Mouse (Mus musculus): ENCODE measurements around the gene Maip1. TPM values are rescaled to one million over a fixed set of nuclear protein-coding genes. Genes with fewer than 3 reads are reported as not detected.

The Maip1 gene
- polyA plus RNA-seq, 1 experiment = 3.8 TPM

DNA sequence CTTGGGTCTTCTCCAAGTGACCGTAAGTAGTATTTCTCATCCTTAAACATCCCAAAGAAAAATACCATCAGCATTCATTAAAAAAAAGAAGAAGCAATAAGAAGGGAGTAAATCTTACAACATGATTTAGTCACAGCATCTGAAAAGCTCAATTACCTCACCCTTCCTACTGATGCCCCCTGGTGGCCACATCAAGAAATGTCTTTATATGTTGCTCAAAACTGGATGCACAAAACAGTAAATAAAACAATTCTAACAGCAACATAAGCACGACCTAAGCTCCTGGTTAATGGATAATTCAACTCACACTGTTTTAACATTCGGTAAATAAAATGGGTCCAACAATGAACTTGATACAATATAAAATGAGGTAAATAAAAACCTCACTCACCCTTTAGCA, 12.1 kb upstream of the Maip1 start:
- no peaks in the 10 kb centered on the region for H3K4me1 ChIP-seq (ENCODE audit: control insufficient read depth, insufficient read depth, insufficient read length, low read length)
- no peaks in the 10 kb centered on the region for H3K27me3 ChIP-seq (ENCODE audit: control insufficient read depth, insufficient read depth, low read length)
- H3K36me3 ChIP-seq (ENCODE audit: control insufficient read depth, insufficient read depth, low read length) = peaks cover 24% of the 10 kb centered on the region
- TF ChIP-seq CTCF (IDR thresholded peaks at IDR 0.05; ENCODE audit: extremely low read depth, insufficient read length, insufficient replicate concordance, low read depth, low read length) (no peak), POLR2A (IDR thresholded peaks at IDR 0.05; ENCODE audit: low read depth, low read length) (no peak)
- no peak overlapping the region for H3K4me3 ChIP-seq (ENCODE audit: low read depth, low read length)
- 55% methylated on average over 3 of the region's 3 CpGs for WGBS
- no peak overlapping the region for H3K27ac ChIP-seq (ENCODE audit: insufficient read depth, low read depth, low read length)

DNA sequence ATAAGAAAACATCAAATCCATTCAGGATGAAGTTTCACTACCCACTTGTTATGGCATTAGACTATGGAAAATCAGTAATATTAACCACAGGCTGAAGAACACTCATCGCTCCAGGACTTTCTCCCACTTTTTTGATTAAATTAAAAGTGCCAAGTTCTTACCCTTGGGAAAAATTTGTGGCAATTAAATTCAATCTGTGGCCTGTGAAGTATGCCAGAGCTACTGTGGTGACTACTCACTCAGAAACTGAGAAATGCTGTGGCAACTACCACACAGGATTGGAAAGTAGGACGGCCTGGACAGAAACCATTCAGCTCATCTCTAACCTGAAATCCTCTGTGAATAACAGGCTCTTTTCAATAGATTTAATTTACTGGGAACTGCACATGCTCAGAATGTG, 5.8 kb upstream of the Maip1 start:
- H3K4me3 ChIP-seq (ENCODE audit: low read depth, low read length) = no peak overlapping the region
- TF ChIP-seq CTCF (IDR thresholded peaks at IDR 0.05; ENCODE audit: extremely low read depth, insufficient read length, insufficient replicate concordance, low read depth, low read length) = no peak
- TF ChIP-seq POLR2A (IDR thresholded peaks at IDR 0.05; ENCODE audit: low read depth, low read length) = no peak
- WGBS = 97% methylated on average over 2 of the region's 2 CpGs

GRCm38 (mm10) chr1:57400877-57401276, 5.3 kb upstream of the Maip1 start:
- 90% methylated on average over 2 of the region's 2 CpGs for WGBS
- H3K36me3 ChIP-seq (ENCODE audit: control insufficient read depth, insufficient read depth, low read length) = peaks cover 14% of the 10 kb centered on the region
- no peak for TF ChIP-seq POLR2A (IDR thresholded peaks at IDR 0.05; ENCODE audit: low read depth, low read length)
- H3K27ac ChIP-seq (ENCODE audit: insufficient read depth, low read depth, low read length) = no peak overlapping the region
- no peaks in the 10 kb centered on the region for H3K4me1 ChIP-seq (ENCODE audit: control insufficient read depth, insufficient read depth, insufficient read length, low read length)
- H3K27me3 ChIP-seq (ENCODE audit: control insufficient read depth, insufficient read depth, low read length) = no peaks in the 10 kb centered on the region
- no peak overlapping the region for H3K4me3 ChIP-seq (ENCODE audit: low read depth, low read length)

More for the DNA sequence above, 5.8 kb upstream of the Maip1 start:
- H3K27me3 ChIP-seq (ENCODE audit: control insufficient read depth, insufficient read depth, low read length) = no peaks in the 10 kb centered on the region
- peaks cover 17% of the 10 kb centered on the region for H3K36me3 ChIP-seq (ENCODE audit: control insufficient read depth, insufficient read depth, low read length)
- no peak overlapping the region for H3K27ac ChIP-seq (ENCODE audit: insufficient read depth, low read depth, low read length)
- no peaks in the 10 kb centered on the region for H3K4me1 ChIP-seq (ENCODE audit: control insufficient read depth, insufficient read depth, insufficient read length, low read length)

DNA sequence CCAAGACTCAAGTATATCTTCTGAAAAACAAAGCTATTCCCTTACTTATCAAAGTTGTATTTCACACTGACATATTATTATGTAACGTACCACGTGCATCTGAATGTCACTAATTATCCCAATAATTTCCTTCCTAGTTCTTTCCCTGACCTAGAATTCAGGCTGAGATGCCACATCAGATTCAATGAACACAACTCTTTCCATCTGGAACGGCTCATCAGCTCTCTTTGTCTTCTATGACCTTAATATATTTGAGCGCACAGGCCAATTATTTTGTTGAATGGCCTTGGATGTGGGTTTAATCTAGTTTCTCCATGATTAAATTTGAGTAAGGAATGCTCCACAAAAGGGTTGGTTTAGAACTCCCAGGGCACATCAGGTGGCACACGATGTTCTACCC, 4.0 kb upstream of the Maip1 start:
- no peak overlapping the region for H3K4me3 ChIP-seq (ENCODE audit: low read depth, low read length)
- TF ChIP-seq CTCF (IDR thresholded peaks at IDR 0.05; ENCODE audit: extremely low read depth, insufficient read length, insufficient replicate concordance, low read depth, low read length) (no peak), POLR2A (IDR thresholded peaks at IDR 0.05; ENCODE audit: low read depth, low read length) (no peak)
- no peak overlapping the region for H3K27ac ChIP-seq (ENCODE audit: insufficient read depth, low read depth, low read length)
- H3K27me3 ChIP-seq (ENCODE audit: control insufficient read depth, insufficient read depth, low read length) = no peaks in the 10 kb centered on the region
- 92% methylated on average over 5 of the region's 5 CpGs for WGBS
- H3K4me1 ChIP-seq (ENCODE audit: control insufficient read depth, insufficient read depth, insufficient read length, low read length) = no peaks in the 10 kb centered on the region
- peaks cover 10% of the 10 kb centered on the region for H3K36me3 ChIP-seq (ENCODE audit: control insufficient read depth, insufficient read depth, low read length)

GRCm38 (mm10) chr1:57408994-57409393, 2.9 kb downstream of the Maip1 start:
- H3K36me3 ChIP-seq (ENCODE audit: control insufficient read depth, insufficient read depth, low read length) = peaks cover 21% of the 10 kb centered on the region
- H3K4me3 ChIP-seq (ENCODE audit: low read depth, low read length) = no peak overlapping the region
- H3K4me1 ChIP-seq (ENCODE audit: control insufficient read depth, insufficient read depth, insufficient read length, low read length) = peaks cover 2% of the 10 kb centered on the region; the same call in 1 of the 2 replicates
- TF ChIP-seq POLR2A (IDR thresholded peaks at IDR 0.05; ENCODE audit: low read depth, low read length) = no peak
- TF ChIP-seq CTCF (IDR thresholded peaks at IDR 0.05; ENCODE audit: extremely low read depth, insufficient read length, insufficient replicate concordance, low read depth, low read length) = no peak
- H3K27ac ChIP-seq (ENCODE audit: insufficient read depth, low read depth, low read length) = no peak overlapping the region
- no peaks in the 10 kb centered on the region for H3K27me3 ChIP-seq (ENCODE audit: control insufficient read depth, insufficient read depth, low read length)
- WGBS = 79% methylated on average over 2 of the region's 2 CpGs

DNA sequence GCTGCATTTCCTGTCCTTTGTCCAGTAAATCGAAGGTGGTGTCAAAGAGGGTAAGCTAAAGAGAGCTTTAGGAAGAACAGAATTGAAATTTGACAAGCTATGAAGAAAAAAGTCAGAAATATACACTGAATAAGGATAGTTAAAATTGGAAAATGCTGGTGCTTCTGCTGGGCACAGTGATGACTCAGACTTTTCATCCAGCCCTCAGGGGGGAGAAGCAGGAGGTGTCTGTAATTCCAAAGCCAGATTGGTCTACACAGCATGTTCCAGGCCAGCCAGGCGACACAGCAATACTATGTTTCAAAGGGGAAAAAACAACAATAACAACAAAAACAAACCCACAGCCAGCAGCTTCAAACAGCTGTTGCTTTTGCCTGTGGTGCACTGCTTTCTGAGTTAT, 7.3 kb downstream of the Maip1 start:
- H3K27ac ChIP-seq (ENCODE audit: insufficient read depth, low read depth, low read length) = no peak overlapping the region
- H3K36me3 ChIP-seq (ENCODE audit: control insufficient read depth, insufficient read depth, low read length) = peaks cover 30% of the 10 kb centered on the region
- TF ChIP-seq CTCF (IDR thresholded peaks at IDR 0.05; ENCODE audit: extremely low read depth, insufficient read length, insufficient replicate concordance, low read depth, low read length) = no peak
- no peak for TF ChIP-seq POLR2A (IDR thresholded peaks at IDR 0.05; ENCODE audit: low read depth, low read length)
- no peaks in the 10 kb centered on the region for H3K27me3 ChIP-seq (ENCODE audit: control insufficient read depth, insufficient read depth, low read length)
- no peak overlapping the region for H3K4me3 ChIP-seq (ENCODE audit: low read depth, low read length)
- no peaks in the 10 kb centered on the region for H3K4me1 ChIP-seq (ENCODE audit: control insufficient read depth, insufficient read depth, insufficient read length, low read length)
- WGBS = 84% methylated on average over 2 of the region's 2 CpGs

GRCm38 (mm10) chr1:57423696-57424095, 17.6 kb downstream of the Maip1 start:
- no peak for TF ChIP-seq POLR2A (IDR thresholded peaks at IDR 0.05; ENCODE audit: low read depth, low read length)
- no peaks in the 10 kb centered on the region for H3K36me3 ChIP-seq (ENCODE audit: control insufficient read depth, insufficient read depth, low read length)
- no peak overlapping the region for H3K27ac ChIP-seq (ENCODE audit: insufficient read depth, low read depth, low read length)
- WGBS = 4% methylated on average over 1 of the region's 1 CpGs
- H3K4me3 ChIP-seq (ENCODE audit: low read depth, low read length) = no peak overlapping the region
- H3K4me1 ChIP-seq (ENCODE audit: control insufficient read depth, insufficient read depth, insufficient read length, low read length) = no peaks in the 10 kb centered on the region
- no peaks in the 10 kb centered on the region for H3K27me3 ChIP-seq (ENCODE audit: control insufficient read depth, insufficient read depth, low read length)
